Mouse (Mus musculus) pancreas, adult 10 weeks (tissue): Measurements from ENCODE around the gene Gm13305. TPM values are rescaled to one million over a fixed set of nuclear protein-coding genes. Genes with fewer than 3 reads are reported as not detected.

Experiments
- polyA plus RNA-seq: library from polyadenylated mRNA; stranded (reverse); fragments of 350-450 nt; fragmentation: Illumina TruSeq; extraction: RNeasy Lipid Tissue Mini Kit (QIAGEN cat#74804); gene quantifications from one replicate; pipeline ENCODE4 v1.2.3, GENCODE M21; 2015; ENCODE audit warnings: low read depth, low replicate concordance; ENCODE audit not compliant: insufficient read depth

The Gm13305 gene
- not detected for polyA plus RNA-seq

DNA sequence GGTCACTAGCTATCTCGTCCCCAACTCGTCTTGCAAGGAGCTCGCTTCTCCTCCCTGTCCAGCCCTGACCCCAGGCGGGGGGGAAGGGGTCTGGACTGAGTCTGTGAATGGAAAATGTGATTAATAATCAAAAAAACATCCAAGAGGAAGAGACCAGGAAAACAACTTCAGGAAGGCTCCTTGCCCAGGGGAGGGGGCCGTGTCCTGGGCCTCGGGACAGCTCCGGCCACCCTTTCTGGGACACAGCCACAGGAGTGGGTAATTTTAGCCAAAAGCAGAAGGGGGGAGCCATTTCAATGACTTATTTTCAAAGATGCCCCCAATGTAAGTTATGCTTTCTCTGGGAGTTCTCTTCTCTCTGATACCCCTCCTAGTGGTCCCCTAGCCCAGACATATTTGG lies at the start of gene Gm13305:
Gene Gm13305 (minus strand): TSS at position 101 of the 400 bp plus-strand sequence.

GRCm38 (mm10) chr4:42153136-42153535 lies 15.3 kb downstream of the Gm13305 start, which contains the start of gene Gm13306:
Gene Gm13306 (plus strand): TSS chr4:42153436.

GRCm38 (mm10) chr4:42114517-42114916 lies 53.9 kb downstream of the Gm13305 start, which contains the start of gene Gm13304:
Gene Gm13304 (plus strand): TSS chr4:42114817.

Other genes with a start within 250 kb of the Gm13305 start
- not detected for gene Gm20878, start 227.0 kb downstream of the Gm13305 start, polyA plus RNA-seq
- gene Fam205a4, start 202.5 kb downstream of the Gm13305 start, polyA plus RNA-seq: 0.24 TPM
- not detected for gene Gm21093, start 133.9 kb downstream of the Gm13305 start, polyA plus RNA-seq
- not detected for gene Gm3893, start 77.4 kb downstream of the Gm13305 start, polyA plus RNA-seq
- not detected for gene Gm13304, start 53.8 kb downstream of the Gm13305 start, polyA plus RNA-seq
- not detected for gene Gm13306, start 15.2 kb downstream of the Gm13305 start, polyA plus RNA-seq
- gene Gm10600, start 72.0 kb upstream of the Gm13305 start, polyA plus RNA-seq: 0.46 TPM
- gene Ccl21b, start 87.2 kb upstream of the Gm13305 start, polyA plus RNA-seq: not detected
- not detected for gene Gm21953, start 125.7 kb upstream of the Gm13305 start, polyA plus RNA-seq
- not detected for gene Fam205a3, start 149.7 kb upstream of the Gm13305 start, polyA plus RNA-seq